Mouse (Mus musculus) olfactory bulb, adult 2 months (tissue): ENCODE data around the gene Tfpi.

ENCODE experiments used
- CTCF ChIP-seq: fragments of 200-500 bp; IDR thresholded peaks from 2 replicates; pipeline ENCODE4 v1.5.1; 2012; ENCODE audit warnings: low read depth, mild to moderate bottlenecking, low read length, moderate library complexity; ENCODE audit not compliant: insufficient read depth
- POLR2A ChIP-seq: fragments of 200-500 bp; IDR thresholded peaks from 2 replicates; pipeline ENCODE4 v1.6.1; 2012; ENCODE audit warnings: mild to moderate bottlenecking, low read depth, low read length, moderate library complexity; ENCODE audit not compliant: insufficient read depth

- TF ChIP-seq CTCF, result no peak
- TF ChIP-seq POLR2A, result no peak
Observed at GRCm38 (mm10) chr2:84518767-84519166, 42.2 kb upstream of the Tfpi start.
